Mouse (Mus musculus): ENCODE measurements around the gene Snx12. TPM values are rescaled to one million over a fixed set of nuclear protein-coding genes. Genes with fewer than 3 reads are reported as not detected.

Snx12 gene
- 10 to 100 TPM; 40.6 to 54.6 TPM for total RNA-seq (2023)

GRCm38 (mm10) chrX:101221834-101222795, at the start of gene Snx12:
Snx12 (minus strand) TSS chrX:101222563.

GRCm38 (mm10) chrX:101268755-101269124, 46.4 kb upstream of the Snx12 start, which contains the start of gene Gm20489:
Gm20489 (minus strand) TSS chrX:101269023.

GRCm38 (mm10) chrX:101268025-101268754, 45.8 kb upstream of the Snx12 start, which contains the start of gene Il2rg:
Il2rg (minus strand) TSS chrX:101268255.

GRCm38 (mm10) chrX:101263892-101264291, 41.5 kb upstream of the Snx12 start, which contains the start of gene Gm614:
Gm614 (minus strand) TSS chrX:101263992.

GRCm38 (mm10) chrX:101253952-101254729, 31.8 kb upstream of the Snx12 start, which contains the start of gene Foxo4:
Foxo4 (plus strand) TSS chrX:101254528.

GRCm38 (mm10) chrX:101085920-101086319, 136.4 kb downstream of the Snx12 start, which contains the start of gene Slc7a3:
Slc7a3 (minus strand) TSS chrX:101086020.

GRCm38 (mm10) chrX:101059541-101059940, 162.8 kb downstream of the Snx12 start, which contains the start of gene Tex11:
Tex11 (minus strand) TSS chrX:101059667.

Other genes with a start within 250 kb of the Snx12 start
- not detected for gene Tex11, start 162.9 kb downstream of the Snx12 start, total RNA-seq (2023)
- gene Slc7a3, start 136.5 kb downstream of the Snx12 start, total RNA-seq (2023), result 1 to 10 TPM in 1 of 2 experiments, under 1 TPM in 1; 0.74 to 1.7 TPM
- 10 to 100 TPM; 39.6 to 44.0 TPM for gene Foxo4, start 32.0 kb upstream of the Snx12 start, total RNA-seq (2023)
- gene Gm614, start 41.4 kb upstream of the Snx12 start, total RNA-seq (2023), result 10 to 100 TPM; 39.0 to 56.2 TPM
- gene Il2rg, start 45.7 kb upstream of the Snx12 start, total RNA-seq (2023), result 100 to 1,000 TPM; 640 to 661 TPM
- not detected for gene Gm20489, start 46.5 kb upstream of the Snx12 start, total RNA-seq (2023)
- 100 to 1,000 TPM; 149 to 165 TPM for gene Med12, start 51.5 kb upstream of the Snx12 start, total RNA-seq (2023)
- gene Nlgn3, start 76.6 kb upstream of the Snx12 start, total RNA-seq (2023), result 1 to 10 TPM; 1.6 to 2.7 TPM
- not detected for gene Gjb1, start 153.8 kb upstream of the Snx12 start, total RNA-seq (2023)
- 10 to 100 TPM; 21.3 to 22.8 TPM for gene Zmym3, start 198.3 kb upstream of the Snx12 start, total RNA-seq (2023)
- gene Nono, start 206.8 kb upstream of the Snx12 start, total RNA-seq (2023), result 100 to 1,000 TPM; 229 to 275 TPM
- gene Itgb1bp2, start 226.5 kb upstream of the Snx12 start, total RNA-seq (2023), result 1 to 10 TPM; 3.1 to 4.6 TPM